Mouse (Mus musculus) induced T-regulatory cell, adult 2 months (primary cell): ENCODE data around the gene Gmppb.

Experiments
- DNase-seq: peaks from one replicate; pipeline ENCODE4 v3.0.0-alpha.2; 2012; ENCODE audit warnings: low read depth

Gmppb gene

DNA sequence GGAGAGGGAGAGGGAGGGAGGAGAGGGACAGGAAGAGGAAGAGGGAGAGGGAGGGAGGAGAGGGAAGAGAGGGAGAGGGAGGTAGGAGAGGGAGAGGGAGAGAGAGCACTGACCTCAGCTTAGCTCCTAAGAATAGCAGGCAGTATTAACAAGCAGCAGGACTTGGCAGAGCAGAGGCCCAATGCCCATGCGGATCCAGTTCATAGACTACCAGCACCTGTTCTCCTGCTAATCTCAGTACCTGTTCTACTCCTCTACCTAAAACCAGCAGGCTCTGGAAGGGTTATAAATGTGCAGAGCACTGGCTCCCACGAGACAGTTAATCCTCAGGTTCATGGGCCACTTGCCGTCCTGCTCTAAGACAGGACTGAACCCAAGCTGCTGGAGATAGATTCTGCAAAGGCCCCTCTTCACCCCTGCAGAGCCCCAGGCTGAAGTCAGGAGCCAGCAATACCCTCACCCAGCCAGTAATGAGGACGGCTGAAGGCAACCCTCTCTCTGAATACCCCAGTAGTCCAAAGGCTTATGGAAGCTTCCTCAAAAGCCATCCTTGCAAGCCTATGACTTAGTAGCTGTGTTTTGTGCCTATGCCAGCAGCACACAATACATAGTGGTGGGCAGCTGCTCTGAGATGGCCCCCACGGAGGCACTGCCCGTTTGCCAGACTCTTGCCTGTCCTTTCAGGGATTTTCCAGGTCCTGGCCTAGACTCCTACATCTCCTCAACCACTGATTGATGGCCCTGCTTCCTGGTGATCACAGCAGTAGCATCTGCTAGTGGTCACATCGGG lies 24.3 kb downstream of the Gmppb start:
- no peak for DNase-seq

DNA sequence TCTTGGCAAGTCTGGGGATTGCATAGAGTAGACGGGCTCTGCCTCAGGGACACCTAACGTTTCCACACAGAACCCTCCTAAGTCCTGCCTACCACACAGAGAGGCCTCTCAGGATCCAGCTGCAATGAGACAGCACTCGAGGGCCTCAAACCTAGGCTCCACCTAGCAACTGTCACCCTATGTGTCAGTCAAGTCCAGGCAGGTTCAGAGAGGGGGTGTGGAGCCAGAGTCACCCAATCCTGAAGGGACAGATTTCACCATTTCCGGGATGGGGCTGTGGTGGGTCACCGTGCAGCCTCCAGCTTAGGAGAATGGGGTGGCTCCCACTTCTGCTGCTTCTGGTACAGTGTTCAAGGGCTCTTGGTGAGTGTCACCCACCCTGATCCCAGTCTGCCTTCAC lies 31.1 kb downstream of the Gmppb start, which contains the start of gene Mst1:
TSS of gene Mst1 (plus strand) at position 269 of the 400 bp plus-strand sequence.
- no peak for DNase-seq

DNA sequence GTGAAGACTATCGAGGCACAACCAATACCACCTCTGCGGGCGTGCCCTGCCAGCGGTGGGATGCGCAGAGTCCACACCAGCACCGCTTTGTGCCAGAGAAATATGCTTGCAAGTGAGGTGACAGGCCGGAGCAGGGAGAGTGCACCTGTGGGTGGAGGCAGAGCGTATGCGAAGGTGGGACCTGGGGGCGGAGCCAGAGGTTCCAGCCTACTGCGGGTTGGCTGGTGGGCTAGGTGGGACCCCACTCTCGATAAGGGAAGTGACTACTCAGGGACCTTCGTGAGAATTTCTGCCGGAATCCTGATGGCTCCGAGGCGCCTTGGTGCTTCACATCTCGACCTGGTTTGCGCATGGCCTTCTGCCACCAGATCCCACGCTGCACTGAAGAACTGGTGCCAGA lies 33.5 kb downstream of the Gmppb start:
- peak; percentile 49 for DNase-seq

DNA sequence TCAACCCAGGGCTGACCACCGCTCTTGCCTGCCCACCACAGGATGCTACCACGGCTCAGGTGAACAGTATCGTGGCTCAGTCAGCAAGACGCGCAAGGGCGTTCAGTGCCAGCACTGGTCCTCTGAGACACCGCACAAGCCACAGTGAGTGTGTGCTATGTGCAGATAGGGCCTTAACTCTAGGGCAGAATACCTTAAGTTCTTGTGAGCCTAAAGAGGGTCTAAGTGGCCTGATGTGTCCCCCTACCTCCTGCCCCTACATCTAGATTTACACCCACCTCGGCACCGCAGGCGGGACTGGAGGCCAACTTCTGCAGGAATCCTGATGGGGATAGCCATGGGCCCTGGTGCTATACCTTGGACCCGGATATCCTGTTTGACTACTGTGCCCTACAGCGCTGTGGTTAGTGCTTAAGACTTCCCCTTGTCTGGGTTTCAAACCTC lies 34.0 kb downstream of the Gmppb start, which contains the start of gene Rnf123:
TSS of gene Rnf123 (minus strand) at position 359 of the 444 bp plus-strand sequence.
- peak; percentile 80 for DNase-seq

DNA sequence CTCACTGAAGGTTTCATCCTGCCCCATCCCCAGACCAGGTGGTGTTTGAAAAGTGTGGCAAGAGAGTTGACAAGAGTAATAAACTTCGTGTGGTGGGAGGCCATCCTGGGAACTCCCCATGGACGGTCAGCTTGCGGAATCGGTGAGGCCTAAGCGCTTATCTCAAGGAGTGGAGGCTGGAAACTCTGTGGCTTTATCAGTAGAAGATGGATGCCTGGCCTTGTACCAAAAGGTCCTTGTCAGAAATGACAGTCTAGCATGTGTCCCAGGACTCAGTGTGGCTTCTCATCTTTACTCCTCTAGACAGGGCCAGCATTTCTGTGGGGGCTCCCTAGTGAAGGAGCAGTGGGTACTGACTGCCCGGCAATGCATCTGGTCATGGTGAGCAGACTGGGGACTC lies 34.5 kb downstream of the Gmppb start:
- no peak for DNase-seq

DNA sequence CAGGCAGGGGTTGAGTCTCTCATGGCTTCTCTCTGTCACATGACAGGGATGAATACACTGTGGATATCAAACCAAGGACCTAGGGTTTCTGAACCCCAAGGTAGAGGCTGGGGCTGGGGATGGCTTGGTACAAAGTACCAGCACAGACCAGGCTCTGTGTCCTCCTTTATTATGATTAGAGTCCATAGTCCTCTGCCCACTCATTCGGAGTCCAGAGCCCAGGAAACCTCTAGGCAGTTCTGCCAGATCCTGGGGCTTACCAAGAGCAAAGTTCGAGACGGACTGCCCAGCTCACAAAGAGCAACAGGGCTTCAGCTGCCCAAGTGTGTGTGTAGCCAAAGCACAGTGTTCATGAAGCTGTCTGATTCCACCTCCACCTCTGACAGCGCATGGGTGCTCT lies 36.2 kb downstream of the Gmppb start:
- DNase-seq = no peak

DNA sequence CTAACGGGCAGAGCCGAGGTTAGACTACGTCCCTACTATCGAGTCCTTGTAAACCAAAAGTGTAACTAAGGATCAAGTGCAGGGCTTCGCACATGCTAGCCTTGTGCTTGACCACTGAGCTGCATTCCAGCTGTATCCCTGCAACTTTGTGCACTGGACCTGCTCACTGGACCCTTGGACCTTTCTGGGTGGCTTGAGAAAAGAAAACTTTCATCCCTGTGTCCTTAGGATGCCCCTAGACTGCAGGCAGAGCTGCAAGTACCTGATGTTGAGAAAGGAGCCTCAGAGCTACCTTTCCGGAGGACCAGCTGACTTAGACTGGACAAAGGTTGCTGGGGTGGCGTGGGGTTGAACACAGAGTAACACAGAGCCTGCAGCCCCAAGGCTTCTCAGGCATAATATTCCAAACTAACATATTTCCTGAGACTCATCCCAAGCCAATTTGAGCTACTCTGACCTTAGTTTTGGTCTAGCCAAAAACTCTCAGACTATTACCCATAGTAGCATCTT lies 41.6 kb downstream of the Gmppb start:
- DNase-seq = no peak

DNA sequence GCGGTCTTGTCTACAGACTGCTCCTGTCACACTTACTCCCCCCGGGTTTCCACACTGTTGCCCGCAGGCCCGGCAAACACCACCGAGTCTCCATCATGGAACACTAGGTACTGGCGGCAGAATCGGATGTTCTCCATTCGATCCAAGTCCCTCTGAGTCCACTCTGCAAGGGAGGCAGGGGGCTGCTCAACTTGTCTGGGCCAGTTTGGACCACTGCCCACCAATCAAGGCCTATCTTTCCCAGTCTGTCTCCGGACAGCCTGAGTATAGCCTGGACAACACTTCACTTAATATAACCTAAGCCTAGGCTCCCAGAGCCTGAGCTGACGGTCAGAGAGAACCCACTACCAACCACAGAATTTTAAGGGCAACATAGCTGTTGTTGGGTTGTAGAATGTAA lies 44.5 kb downstream of the Gmppb start:
- no peak for DNase-seq

DNA sequence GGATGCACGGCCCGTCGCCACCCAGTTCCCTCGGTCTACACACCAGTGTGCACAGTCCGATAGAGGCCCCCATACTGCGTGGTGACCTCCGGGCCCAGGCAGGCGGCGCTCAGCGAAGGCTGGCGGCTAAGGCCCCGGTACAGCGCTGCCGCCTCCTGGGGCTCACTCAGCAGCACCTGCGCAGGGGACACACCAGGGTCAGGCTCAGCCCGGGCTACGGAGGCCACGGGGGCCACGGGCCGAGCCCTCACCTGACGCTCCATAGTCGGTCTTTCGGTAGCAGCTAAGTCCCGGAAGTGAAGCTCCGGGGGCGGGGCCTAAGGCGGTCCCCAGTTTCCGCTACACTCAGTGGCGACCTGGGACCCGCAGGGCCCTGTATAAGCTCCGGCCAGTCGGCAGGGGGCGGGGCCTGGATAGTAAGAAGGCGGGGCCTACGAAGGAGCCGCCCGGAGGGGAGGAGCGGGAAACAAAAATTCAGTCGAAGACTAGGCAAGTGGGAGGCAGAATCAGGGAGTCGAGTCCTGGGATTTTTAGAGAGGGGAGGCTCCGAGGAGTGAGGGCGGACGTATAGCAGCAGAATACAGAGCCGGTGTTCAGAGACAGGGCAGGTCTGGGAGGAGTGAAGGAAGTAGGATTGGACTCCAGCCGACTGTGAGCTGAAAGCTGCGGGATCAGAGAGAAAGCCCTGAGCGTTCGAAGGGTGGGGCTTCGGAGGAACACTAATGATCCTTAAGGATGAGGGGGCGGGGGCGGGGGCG lies 45.3 kb downstream of the Gmppb start, which contains the start of gene Apeh:
TSS of gene Apeh (minus strand) at position 423 of the 758 bp plus-strand sequence.
- DNase-seq = peak; percentile 97

DNA sequence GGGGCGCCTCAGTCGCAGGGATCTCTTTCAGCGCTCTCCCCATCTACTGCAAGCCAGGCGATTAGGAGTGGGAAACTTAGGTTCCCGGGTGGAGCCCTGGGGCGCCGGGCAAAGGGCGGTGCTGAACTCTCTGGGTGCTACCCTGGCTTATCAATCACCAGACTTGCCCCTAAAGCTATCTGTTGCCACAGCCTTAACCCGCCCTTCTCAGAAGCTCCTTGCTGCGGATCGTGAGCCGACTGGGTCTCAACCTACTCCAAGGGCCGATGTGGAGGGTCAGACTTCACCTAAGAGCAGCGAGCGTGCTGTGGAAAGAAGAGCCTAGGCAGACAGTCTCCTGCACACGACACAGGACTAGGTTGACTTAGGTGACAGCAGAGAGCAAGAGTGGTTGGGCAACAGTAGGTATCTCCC lies 46.0 kb downstream of the Gmppb start:
- peak; percentile 61 for DNase-seq

DNA sequence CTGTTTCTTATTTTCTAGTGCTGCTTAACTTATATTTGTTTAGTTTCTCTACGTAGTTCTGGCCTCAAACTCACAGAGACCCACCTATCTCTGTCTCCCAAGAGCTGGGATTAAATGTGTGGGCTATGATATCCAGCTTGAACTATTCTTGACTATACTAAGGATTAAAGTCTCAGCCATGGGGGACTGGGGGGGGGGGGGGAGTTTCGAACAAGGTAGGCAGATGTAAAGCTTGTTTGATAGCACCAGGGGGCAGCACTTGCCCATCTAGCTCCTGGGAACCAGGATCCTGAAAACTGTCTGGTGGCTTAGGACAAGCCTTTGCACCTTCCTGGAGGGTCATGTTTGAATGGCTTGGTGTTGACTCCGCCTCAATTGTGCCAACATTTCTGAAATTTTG lies 46.5 kb downstream of the Gmppb start:
- peak; percentile 87 for DNase-seq

DNA sequence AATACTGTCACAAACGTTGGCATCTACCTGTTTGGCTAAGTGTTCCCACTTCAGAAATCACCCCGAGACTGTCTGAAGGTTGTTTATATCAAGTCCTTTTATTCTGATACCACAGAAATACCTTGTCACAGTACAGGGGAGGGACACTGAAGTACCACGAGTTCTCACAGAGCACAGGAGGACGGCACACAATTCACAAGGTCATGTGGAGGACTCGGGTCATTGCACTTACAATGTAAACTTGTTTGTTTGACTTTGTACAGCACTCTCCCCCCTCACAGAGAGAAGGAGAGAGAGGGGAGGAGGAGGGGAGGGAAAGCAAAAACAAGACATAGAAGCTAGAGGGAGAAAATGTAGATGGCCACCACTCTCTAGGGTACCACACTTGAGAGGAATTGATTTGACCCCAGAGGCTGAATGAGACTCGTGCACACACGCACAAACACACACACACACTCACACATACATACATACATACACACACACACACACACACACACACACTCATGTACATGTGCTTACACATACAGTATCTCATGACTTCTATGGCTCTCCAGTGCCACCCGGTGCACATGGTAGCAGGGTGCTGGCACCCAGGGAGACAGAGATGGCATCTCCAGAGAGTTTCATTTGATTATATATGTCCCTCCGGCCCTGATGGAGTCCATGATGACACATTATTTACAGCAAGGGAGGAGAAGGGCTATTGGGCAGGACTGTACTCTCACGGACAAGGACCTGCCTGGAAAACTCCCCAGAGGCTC lies 47.1 kb downstream of the Gmppb start:
- DNase-seq = no peak

DNA sequence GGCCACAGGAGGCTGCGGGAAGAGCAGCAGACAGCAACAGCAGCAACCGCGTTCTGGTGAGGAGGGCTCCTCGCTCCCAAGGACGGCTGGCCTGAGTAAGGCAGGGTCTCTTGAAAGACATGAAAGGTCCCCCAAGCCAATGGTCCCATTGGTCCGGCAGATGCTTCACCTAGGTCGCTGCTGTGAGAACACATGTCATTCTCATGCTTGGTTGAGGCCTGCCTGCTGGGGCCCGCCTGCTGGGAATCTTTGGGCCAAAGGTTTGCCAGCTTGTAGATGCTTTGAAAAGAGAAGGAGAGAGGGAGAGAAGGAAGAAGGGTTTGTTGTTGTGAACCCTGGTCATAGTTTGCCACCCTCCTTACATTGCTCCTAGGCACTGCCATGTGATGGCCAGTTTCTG lies 50.6 kb downstream of the Gmppb start:
- DNase-seq = no peak
